In the genomic region with DNA sequence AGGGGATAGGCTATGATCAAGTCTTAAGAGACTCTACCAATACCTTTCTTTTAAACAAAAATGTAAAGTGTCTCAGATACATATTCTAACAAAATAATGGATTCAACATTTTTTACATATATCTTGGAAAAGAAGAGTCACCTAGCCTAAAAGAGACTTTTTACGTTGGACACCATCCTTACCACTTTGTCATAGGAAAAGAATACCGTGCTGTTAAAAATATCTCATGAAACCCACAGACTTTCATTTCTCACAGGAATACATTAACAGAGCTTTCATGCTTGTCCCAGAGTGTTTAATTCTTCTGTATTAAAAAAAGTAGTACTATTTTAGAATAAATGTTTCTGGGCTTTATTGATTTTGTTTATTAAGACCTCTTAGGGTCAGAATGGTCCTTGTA, we compare ENCODE assay signal across 29 mouse cellular contexts.
"Had no signal": no experiment of that assay in that cellular context is flagged by ENCODE, and none has a peak within 500 bp of the region (broad histone marks: within the 10 kb centered on the region; RNA-seq: fewer than 3 reads in every experiment).

No protein-coding gene starts in this region.

- H3K36me3 ChIP-seq: embryonic facial prominence, embryonic 12.5 days; embryonic facial prominence, embryonic 15.5 days had no signal

- H3K9me3 ChIP-seq: embryonic facial prominence, embryonic 10.5 days; embryonic facial prominence, embryonic 12.5 days; embryonic facial prominence, embryonic 13.5 days; embryonic facial prominence, embryonic 15.5 days; forebrain, embryonic 10.5 days; forebrain, embryonic 12.5 days; forebrain, embryonic 13.5 days; forebrain, embryonic 15.5 days; heart, embryonic 10.5 days had no signal

- H3K4me1 ChIP-seq: embryonic facial prominence, embryonic 10.5 days; embryonic facial prominence, embryonic 12.5 days; embryonic facial prominence, embryonic 13.5 days; embryonic facial prominence, embryonic 15.5 days; forebrain, embryonic 10.5 days; forebrain, embryonic 12.5 days; forebrain, embryonic 13.5 days; forebrain, embryonic 15.5 days; heart, embryonic 10.5 days had no signal

- H3K27ac ChIP-seq: embryonic facial prominence, embryonic 10.5 days; embryonic facial prominence, embryonic 12.5 days; embryonic facial prominence, embryonic 13.5 days; embryonic facial prominence, embryonic 15.5 days; forebrain, embryonic 10.5 days; forebrain, embryonic 12.5 days; forebrain, embryonic 13.5 days; forebrain, embryonic 15.5 days; gastrocnemius, adult 2 months; heart, adult 2 months; heart, embryonic 10.5 days had no signal

- H3K4me3 ChIP-seq: embryonic facial prominence, embryonic 10.5 days; embryonic facial prominence, embryonic 12.5 days; embryonic facial prominence, embryonic 13.5 days; embryonic facial prominence, embryonic 15.5 days; erythroblast, embryonic 14.5 days; forebrain, embryonic 10.5 days; forebrain, embryonic 12.5 days; forebrain, embryonic 13.5 days; forebrain, embryonic 15.5 days; gastrocnemius, adult 2 months; heart, adult 2 months; heart, embryonic 10.5 days had no signal

- H3K4me2 ChIP-seq: embryonic facial prominence, embryonic 12.5 days; embryonic facial prominence, embryonic 13.5 days; embryonic facial prominence, embryonic 15.5 days; forebrain, embryonic 12.5 days; forebrain, embryonic 13.5 days; forebrain, embryonic 15.5 days had no signal

- DNase-seq: cerebellum, adult 8-10 months; cerebellum, adult 9-10 months; cerebellum, adult 9-11 months; cerebellum, postnatal 10 days; cerebellum, postnatal 14 days; cerebellum, postnatal 25 days; cerebellum, postnatal 36 days; embryo, embryonic 11 days; forebrain, postnatal 0 days; gastrocnemius, adult 2 months; gastrocnemius, postnatal 10 days; gastrocnemius, postnatal 14 days; gastrocnemius, postnatal 25 days; gastrocnemius, postnatal 36 days; heart, adult 11 months; heart, adult 18-20 months; heart, adult 2 months had no signal

- H3K27me3 ChIP-seq: embryonic facial prominence, embryonic 12.5 days; embryonic facial prominence, embryonic 13.5 days; embryonic facial prominence, embryonic 15.5 days; forebrain, embryonic 12.5 days; forebrain, embryonic 13.5 days; forebrain, embryonic 15.5 days had no signal

- H3K9ac ChIP-seq: embryonic facial prominence, embryonic 12.5 days; embryonic facial prominence, embryonic 13.5 days; embryonic facial prominence, embryonic 15.5 days; forebrain, embryonic 12.5 days; forebrain, embryonic 13.5 days; forebrain, embryonic 15.5 days; forebrain, postnatal 0 days had no signal

- ATAC-seq: forebrain, embryonic 13.5 days; forebrain, embryonic 14.5 days; forebrain, embryonic 15.5 days; forebrain, embryonic 16.5 days; forebrain, postnatal 0 days had no signal
